Mouse (Mus musculus) hindbrain, embryonic 15.5 days (tissue): ENCODE measurements around the gene Lgals1. TPM values are rescaled to one million over a fixed set of nuclear protein-coding genes. Genes with fewer than 3 reads are reported as not detected.

Source experiments
- ATAC-seq: fragments of 200-750 bp; cut with Nextera tagmentation; 2 replicates; pipeline ENCODE4 v1.8.0; 2017; ENCODE audit warnings: low read depth, moderate number of reproducible peaks, moderate TSS enrichment; ENCODE audit not compliant: low FRiP score
- H3K27ac ChIP-seq: fragments of 300-500 bp; sonication (generic); replicated peaks from 2 replicates; pipeline ENCODE4 v1.5.1; 2015; ENCODE audit warnings: mild to moderate bottlenecking, inconsistent platforms
- H3K27me3 ChIP-seq: fragments of 300-500 bp; sonication (generic); 2 replicates; pipeline ENCODE4 v1.6.1; 2015; ENCODE audit warnings: control low read depth, inconsistent platforms
- H3K36me3 ChIP-seq: fragments of 300-500 bp; sonication (generic); 2 replicates; pipeline ENCODE4 v1.6.1; 2015; ENCODE audit warnings: control low read depth, inconsistent platforms
- H3K4me1 ChIP-seq: fragments of 300-500 bp; sonication (generic); replicated peaks from 2 replicates; pipeline ENCODE4 v1.6.1; 2015; ENCODE audit warnings: control low read depth, inconsistent platforms
- H3K4me2 ChIP-seq: fragments of 300-500 bp; sonication (generic); 2 replicates; pipeline ENCODE4 v1.6.1; 2015; ENCODE audit warnings: moderate library complexity, mild to moderate bottlenecking, inconsistent platforms
- H3K4me3 ChIP-seq: fragments of 300-500 bp; sonication (generic); 2 replicates; pipeline ENCODE4 v1.5.1; 2015; ENCODE audit warnings: mild to moderate bottlenecking, inconsistent platforms
- H3K9ac ChIP-seq: fragments of 300-500 bp; sonication (generic); 2 replicates; pipeline ENCODE4 v1.6.1; 2015; ENCODE audit warnings: inconsistent platforms
- H3K9me3 ChIP-seq: fragments of 300-500 bp; sonication (generic); 2 replicates; pipeline ENCODE4 v1.6.1; 2016; ENCODE audit warnings: control low read depth, inconsistent platforms
- WGBS: fragments of 180-500 bp; shearing (Covaris S2); methylation state at CpG from one replicate; pipeline ENCODE4 v1.1.7; 2015; 5-methylcytosine and 5-hydroxymethylcytosine counted together
- microRNA-seq: library from miRNA; unstranded; fragments of <30 nt; microRNA quantifications from one replicate; pipeline ENCODE4, GENCODE M21; 2016
- polyA plus RNA-seq: library from polyadenylated mRNA; unstranded; fragments of >200 nt; fragmentation: Nextera tagmentation; extraction: Ambion mirVana; gene quantifications from 2 replicates; pipeline ENCODE4 v1.2.1, GENCODE M21; 2015

The Lgals1 gene
- polyA plus RNA-seq, 1 experiment from 2014 or later: 113 TPM

- no peak overlapping the region for H3K27ac ChIP-seq
- H3K9ac ChIP-seq: no peak overlapping the region
- no peak for ATAC-seq
- WGBS: 40% methylated on average over 4 of the region's 4 CpGs
- no peaks in the 10 kb centered on the region for H3K9me3 ChIP-seq
- H3K36me3 ChIP-seq: no peaks in the 10 kb centered on the region; the same call in 1 of the 2 replicates
- H3K4me2 ChIP-seq: no peak overlapping the region
- no peak overlapping the region for H3K4me3 ChIP-seq
- no peaks in the 10 kb centered on the region for H3K27me3 ChIP-seq
- H3K4me1 ChIP-seq: peaks cover 20% of the 10 kb centered on the region
These were observed 52.4 kb downstream of the Lgals1 start for GRCm38 (mm10) chr15:78978875-78979274.

Small RNA genes lying within 50 kb of the gene (microRNA-seq; reads per million reads assigned to microRNA genes)
- gene Mir6955: not detected

Other genes starting within 250 kb of the Lgals1 start
- gene Elfn2, start 208.0 kb upstream of the Lgals1 start, polyA plus RNA-seq: 10.6 and 11.7 TPM in 2 replicates
- gene Mfng, start 153.2 kb upstream of the Lgals1 start, polyA plus RNA-seq: 21.5 and 42.1 TPM in 2 replicates
- 2.4 and 2.6 TPM in 2 replicates for gene Card10, start 123.7 kb upstream of the Lgals1 start, polyA plus RNA-seq
- gene Cdc42ep1, start 84.1 kb upstream of the Lgals1 start, polyA plus RNA-seq: 14.7 and 15.5 TPM in 2 replicates
- 0.68 TPM in 1 of 2 replicates, not detected in the other for gene Lgals2, start 71.2 kb upstream of the Lgals1 start, polyA plus RNA-seq
- gene Gga1, start 49.5 kb upstream of the Lgals1 start, polyA plus RNA-seq: 44.7 and 51.9 TPM in 2 replicates
- gene Gm49510, start 27.1 kb upstream of the Lgals1 start, polyA plus RNA-seq: not detected in 2 replicates
- 4.2 and 4.5 TPM in 2 replicates for gene Sh3bp1, start 27.0 kb upstream of the Lgals1 start, polyA plus RNA-seq
- 96.1 and 110 TPM in 2 replicates for gene Pdxp, start 12.8 kb upstream of the Lgals1 start, polyA plus RNA-seq
- 57.3 and 69.1 TPM in 2 replicates for gene Nol12, start 8.2 kb downstream of the Lgals1 start, polyA plus RNA-seq
- gene Triobp, start 21.0 kb downstream of the Lgals1 start, polyA plus RNA-seq: 42.7 and 43.3 TPM in 2 replicates
- gene H1f0, start 101.7 kb downstream of the Lgals1 start, polyA plus RNA-seq: 214 and 226 TPM in 2 replicates
- gene Galr3, start 115.2 kb downstream of the Lgals1 start, polyA plus RNA-seq: 0.13 and 0.38 TPM in 2 replicates
- 56.0 and 59.7 TPM in 2 replicates for gene Ankrd54, start 136.2 kb downstream of the Lgals1 start, polyA plus RNA-seq
- 167 and 177 TPM in 2 replicates for gene Eif3l, start 148.5 kb downstream of the Lgals1 start, polyA plus RNA-seq
- gene Micall1, start 182.2 kb downstream of the Lgals1 start, polyA plus RNA-seq: 12.4 and 15.0 TPM in 2 replicates
- gene Polr2f, start 214.3 kb downstream of the Lgals1 start, polyA plus RNA-seq: 253 and 258 TPM in 2 replicates
- 17.2 and 22.0 TPM in 2 replicates for gene 1700088E04Rik, start 214.5 kb downstream of the Lgals1 start, polyA plus RNA-seq
- gene Sox10, start 238.5 kb downstream of the Lgals1 start, polyA plus RNA-seq: 8.2 and 8.9 TPM in 2 replicates